Mouse (Mus musculus): ENCODE data around the gene Clic4.

- TF ChIP-seq POLR2A (IDR thresholded peaks at IDR 0.05; ENCODE audit: borderline replicate concordance, extremely low read depth, insufficient read depth, insufficient read length, poor library complexity, severe bottlenecking) = no peak
- no peak for TF ChIP-seq CTCF (IDR thresholded peaks at IDR 0.05; ENCODE audit: borderline replicate concordance, extremely low read depth, insufficient read depth, insufficient read length)
Measured at GRCm38 (mm10) chr4:135204666-135205065, 67.9 kb downstream of the Clic4 start.

Measured in brain, embryonic 14.5 days (tissue).